Mouse (Mus musculus) adrenal gland, adult 10 weeks (tissue): ENCODE measurements around the gene Irx1. TPM values are rescaled to one million over a fixed set of nuclear protein-coding genes. Genes with fewer than 3 reads are reported as not detected.

ENCODE experiments used
- polyA plus RNA-seq: library from polyadenylated mRNA; stranded (reverse); fragments of 350-450 nt; fragmentation: Illumina TruSeq; extraction: RNeasy Lipid Tissue Mini Kit (QIAGEN cat#74804); gene quantifications from one replicate; pipeline ENCODE4 v1.2.3, GENCODE M21; 2014; ENCODE audit warnings: low read depth, low replicate concordance

The Irx1 gene
- not detected for polyA plus RNA-seq

DNA sequence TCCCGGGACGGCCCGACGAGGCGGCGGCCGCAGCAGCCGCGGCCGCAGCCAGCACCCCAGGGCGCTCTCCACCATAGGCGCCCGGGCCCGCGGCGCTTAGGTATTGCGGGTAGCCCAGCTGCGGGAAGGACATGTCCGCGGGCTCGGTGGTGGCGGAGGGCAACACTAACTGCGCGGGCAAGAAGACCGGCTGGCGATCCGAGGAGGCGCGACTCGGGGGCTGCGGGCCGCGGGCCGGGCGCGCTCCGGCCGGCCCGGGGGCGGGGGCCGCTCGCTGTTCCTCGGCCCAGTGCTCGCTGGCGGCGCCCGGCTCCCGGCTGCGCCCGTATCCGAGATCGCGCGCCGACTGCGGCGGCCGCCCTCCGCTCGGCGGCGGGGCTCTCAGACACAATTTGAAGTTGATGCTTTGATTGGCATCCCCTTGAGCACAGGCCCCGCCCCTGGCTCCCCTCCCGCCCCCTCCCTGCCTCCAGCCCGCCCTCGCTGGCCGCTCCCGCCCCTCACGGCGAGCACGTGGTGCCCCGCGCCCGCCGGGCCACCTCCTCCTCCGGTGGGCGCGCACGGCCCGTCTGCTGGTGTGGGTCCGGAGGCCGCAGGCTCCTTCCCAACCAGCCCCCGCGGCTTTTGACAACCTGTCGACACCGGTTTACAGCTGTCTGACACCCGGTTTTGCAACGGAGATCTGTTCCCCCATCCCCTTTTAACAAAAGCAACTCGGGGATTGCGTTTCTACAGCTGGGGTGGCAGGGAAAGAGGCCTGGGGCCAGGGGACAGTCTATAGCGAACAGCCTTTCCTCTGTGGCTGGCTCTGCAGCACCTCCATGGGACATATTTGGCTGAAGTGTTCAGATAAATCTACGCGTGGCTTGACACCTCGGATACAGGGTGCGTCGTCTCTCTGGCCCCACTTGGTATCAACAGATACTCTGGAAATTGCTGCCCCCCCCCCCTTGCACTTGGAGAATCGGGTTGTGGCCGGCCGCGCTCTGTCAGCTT, at the start of gene Irx1:
TSS of gene Irx1 (minus strand) at position 368 of the 996 bp plus-strand sequence.

